Mouse (Mus musculus) cerebral cortex, adult 2 months (tissue): ENCODE measurements around the gene Susd2.

ENCODE experiments used
- WGBS: fragments of 180-500 bp; shearing (Covaris S2); methylation state at CpG from one replicate; pipeline ENCODE4 v1.1.7; 2018; 5-methylcytosine and 5-hydroxymethylcytosine counted together

Susd2 gene

DNA sequence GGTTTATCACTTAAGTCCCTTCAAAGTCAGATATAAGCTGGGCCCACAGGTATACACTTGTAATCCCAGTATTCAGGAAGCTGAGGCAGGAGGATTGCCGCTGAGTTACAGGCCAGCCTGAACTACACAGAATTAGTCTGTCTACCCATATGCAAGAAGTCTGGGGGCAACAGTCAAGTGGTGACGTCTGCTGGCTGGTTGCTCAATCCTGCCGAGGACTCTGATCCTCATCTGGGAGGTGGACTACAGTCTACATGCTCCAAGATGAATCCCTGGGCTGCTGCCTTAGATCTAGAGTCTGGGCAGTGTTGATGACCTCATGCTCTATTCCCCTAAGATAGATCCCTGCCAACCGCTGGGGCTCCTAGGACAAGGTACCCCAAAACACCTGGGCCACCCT lies 10.2 kb upstream of the Susd2 start:
- WGBS, result 95% methylated on average over 4 of the region's 4 CpGs

GRCm38 (mm10) chr10:75651381-75652068 lies 7.7 kb upstream of the Susd2 start:
- WGBS, result 92% methylated on average over 16 of the region's 16 CpGs

DNA sequence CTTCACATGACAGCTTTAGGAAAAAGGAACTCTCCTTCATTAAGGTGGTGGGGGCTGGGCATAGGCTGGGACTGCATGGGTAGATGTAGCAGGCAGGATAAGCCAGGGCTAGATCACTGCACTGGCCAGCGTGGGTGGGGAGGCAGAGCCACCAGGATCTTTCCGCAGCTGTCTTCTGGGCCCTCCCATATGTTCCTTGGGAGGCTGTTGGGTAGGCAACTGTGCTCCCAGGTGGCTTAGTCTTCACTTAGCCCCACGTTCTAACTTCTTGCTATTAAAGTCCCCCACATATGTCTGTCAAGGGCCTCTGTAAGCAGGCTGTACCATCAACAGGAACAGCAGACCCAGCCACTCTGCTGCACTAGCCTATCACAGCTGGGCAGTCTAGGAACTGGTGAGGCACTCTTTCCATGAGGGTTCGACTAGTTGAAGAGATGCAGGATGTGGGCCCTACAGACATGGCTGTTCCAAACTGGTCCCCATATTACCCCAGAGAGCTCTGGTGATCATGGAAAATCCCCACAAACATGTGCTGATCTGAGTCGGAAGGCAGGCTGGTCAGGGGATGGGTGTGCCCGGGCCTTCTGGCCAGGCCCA lies 6.6 kb upstream of the Susd2 start:
- 73% methylated on average over 6 of the region's 6 CpGs for WGBS

DNA sequence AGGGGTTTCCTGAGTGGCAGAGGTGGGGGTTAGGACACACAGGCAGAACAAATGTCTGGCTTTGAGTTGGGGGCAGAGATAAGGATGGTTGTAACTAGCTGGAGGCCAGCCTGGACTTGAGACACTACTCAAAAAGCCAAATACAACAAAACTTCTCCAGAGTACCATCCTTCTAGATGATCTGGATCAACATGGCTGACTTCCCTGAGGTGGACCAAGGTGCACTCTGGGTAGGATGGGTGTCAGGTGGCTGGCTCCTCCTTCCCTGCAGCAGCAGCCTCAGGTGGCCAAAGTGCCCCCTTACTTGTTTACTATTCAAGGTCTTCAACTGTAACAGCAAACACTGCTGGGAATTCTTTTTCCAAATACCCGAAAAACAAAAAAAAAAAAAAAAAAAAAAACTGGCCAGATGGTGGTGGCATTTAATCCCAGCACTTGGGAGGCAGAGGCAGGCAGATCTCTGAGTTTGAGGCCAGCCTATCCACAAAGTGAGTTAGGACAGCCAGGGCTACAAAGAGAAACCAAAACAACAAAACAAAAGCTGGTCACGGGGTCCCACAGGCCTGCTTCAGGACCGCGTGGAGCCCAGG lies 5.7 kb upstream of the Susd2 start:
- WGBS, result 90% methylated on average over 4 of the region's 4 CpGs

DNA sequence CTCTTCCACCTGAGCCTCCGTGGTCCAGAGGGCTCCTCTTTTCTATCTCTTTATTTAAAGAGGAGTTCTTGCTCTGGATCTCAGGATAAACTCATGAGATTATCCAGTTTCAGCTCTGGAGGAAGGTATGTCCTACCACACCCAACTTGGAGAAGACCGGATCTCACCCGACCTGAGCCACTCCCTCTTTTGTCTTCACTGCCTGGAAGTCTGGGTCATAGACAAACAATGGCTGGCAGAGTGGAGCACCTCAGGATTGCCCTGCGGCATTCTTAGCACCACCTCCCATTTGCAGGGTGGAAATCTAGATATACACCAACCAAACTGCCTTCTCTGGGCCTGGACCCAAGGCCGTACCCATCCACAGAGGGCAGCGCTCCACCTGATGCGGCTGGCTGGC lies 5.2 kb upstream of the Susd2 start:
- WGBS, result 89% methylated on average over 7 of the region's 7 CpGs

- 91% methylated on average over 6 of the region's 6 CpGs for WGBS
Measured at GRCm38 (mm10) chr10:75648091-75648490, 4.3 kb upstream of the Susd2 start.

GRCm38 (mm10) chr10:75647362-75647761 lies 3.6 kb upstream of the Susd2 start:
- WGBS, result 43% methylated on average over 3 of the region's 3 CpGs

- WGBS, result 83% methylated on average over 6 of the region's 6 CpGs
Measured at GRCm38 (mm10) chr10:75646406-75646805, 2.6 kb upstream of the Susd2 start.

- WGBS, result 90% methylated on average over 8 of the region's 8 CpGs
Measured at GRCm38 (mm10) chr10:75645616-75646015, 1.8 kb upstream of the Susd2 start.

- 95% methylated on average over 2 of the region's 2 CpGs for WGBS
Measured at GRCm38 (mm10) chr10:75642891-75643290, 917 bp downstream of the Susd2 start.

DNA sequence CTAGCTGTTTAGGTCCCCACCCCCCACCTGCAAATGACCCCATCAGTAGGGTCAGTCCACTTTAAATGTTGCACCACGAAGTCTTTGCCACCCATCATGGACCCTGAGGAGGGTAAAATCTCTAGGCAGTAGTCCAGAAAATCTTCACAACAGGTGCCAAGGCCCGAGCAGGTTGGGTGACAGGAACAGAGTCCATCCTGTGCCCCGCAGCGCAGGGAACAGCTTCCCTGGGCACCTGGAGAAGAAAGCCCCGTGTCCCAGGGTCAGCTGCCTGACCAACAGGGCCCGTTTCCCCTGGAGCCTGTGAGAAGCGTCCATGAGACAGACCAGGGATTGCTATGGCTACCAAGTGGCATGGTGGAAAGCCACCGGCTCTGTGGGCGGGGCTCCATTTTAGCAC lies 1.4 kb downstream of the Susd2 start:
- WGBS, result 82% methylated on average over 9 of the region's 9 CpGs

GRCm38 (mm10) chr10:75641721-75642222 lies 2.0 kb downstream of the Susd2 start:
- WGBS, result 95% methylated on average over 7 of the region's 7 CpGs

DNA sequence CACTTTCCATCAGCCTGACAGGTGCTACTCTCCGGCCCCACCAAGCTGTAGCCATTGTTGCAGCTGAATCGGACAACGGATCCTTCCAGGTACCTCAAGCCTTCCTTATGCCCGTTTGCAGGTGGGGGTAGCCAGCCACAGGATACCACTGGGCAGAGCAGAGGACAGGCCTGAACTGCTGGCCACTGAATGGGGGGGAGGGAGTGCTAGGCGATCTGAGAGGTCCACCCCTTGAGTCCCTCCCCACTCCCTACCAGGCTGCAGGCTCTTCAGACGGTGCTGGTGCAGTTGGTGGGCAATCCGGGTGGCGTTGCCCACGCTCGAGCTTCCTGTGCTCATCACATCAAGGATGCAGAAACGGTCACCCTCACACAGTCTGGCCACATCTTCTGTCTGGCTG lies 6.1 kb downstream of the Susd2 start:
- 94% methylated on average over 11 of the region's 11 CpGs for WGBS

DNA sequence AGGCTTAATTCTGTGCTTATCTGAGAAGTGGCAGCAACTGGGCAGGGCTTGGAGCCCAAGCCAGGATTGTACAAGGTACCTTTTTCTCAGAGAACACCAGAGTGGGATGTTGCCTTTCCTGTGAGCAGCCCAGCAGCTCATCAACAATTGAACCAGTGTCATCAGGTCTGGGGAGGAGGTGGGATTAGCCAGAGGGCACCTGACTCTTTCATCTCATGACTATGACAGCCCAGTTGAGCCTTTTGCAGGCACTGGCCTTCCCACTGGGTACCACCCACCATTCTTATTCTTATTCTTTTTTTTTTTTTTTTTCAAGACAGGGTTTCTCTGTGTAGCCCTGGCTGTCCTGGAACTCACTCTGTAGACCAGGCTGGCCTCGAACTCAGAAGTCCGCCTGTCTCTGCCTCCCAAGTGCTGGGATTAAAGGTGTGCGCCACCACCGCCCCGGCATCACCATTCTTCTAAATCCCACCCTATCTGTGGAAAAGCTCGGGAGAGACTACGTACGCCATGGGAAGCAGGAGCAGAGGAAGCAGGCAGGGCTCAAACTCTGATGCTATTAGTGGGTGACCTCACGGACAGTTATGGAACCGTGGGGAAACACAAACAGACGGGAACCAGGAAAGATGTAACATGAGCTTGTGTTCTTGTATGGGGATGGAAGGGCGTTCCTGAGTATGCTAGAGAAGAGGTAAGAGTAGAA lies 7.6 kb downstream of the Susd2 start:
- WGBS, result 93% methylated on average over 12 of the region's 12 CpGs

- WGBS, result 6% methylated on average over 9 of the region's 9 CpGs
Measured at GRCm38 (mm10) chr10:75635693-75636055, 8.1 kb downstream of the Susd2 start.

DNA sequence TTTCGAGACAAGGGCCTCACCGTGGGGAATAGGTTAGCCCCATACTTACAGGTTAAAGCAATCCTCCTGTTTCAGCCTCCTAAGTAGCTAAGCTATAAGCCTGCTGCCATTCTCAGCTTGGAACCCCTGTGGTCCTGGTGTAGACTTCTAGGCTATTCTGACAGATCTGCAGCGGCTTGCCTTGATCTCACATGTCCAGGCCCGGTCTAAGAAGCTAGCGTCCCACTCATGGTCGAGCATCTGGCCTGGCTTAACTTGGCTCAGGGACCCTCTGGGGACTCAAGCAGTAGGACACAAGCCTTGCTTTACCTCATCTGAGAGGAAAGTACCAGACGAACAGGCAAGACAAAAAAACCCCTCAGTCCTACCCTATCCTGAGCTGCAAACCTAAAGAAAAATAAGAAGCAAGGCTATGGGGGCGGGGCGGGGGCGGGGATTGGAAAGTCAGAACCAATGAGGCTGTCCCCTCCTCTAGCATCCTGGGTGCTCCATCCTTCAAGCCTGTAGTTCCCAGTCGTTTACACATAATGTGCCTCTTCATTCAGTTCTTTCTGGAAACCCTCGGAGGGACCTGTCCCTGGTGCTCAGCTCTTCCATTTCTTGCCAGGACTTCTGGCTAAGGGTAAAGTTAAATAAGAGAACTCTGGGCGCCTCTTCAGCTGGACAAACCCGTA lies 8.7 kb downstream of the Susd2 start:
- WGBS, result 74% methylated on average over 14 of the region's 14 CpGs

DNA sequence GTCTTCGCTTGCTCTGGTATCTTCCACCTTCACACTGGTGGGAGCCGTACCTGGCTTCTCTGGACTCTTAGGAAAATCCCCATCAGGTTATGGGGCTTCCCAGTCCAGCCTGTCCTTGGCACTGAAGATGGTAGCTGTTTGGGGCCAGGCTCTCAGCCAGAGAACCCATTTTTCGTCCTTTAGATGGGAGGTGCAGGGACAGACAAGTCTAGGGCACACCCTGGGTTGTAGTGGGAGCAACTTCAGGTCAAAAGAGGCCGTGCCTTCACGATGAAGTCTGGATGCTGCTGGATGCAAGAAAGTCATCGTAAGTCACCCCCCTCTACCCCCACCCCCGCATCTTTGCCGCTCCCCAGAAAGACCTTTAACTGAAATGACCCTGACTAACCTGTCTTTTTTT lies 9.2 kb downstream of the Susd2 start:
- WGBS, result 97% methylated on average over 8 of the region's 8 CpGs

DNA sequence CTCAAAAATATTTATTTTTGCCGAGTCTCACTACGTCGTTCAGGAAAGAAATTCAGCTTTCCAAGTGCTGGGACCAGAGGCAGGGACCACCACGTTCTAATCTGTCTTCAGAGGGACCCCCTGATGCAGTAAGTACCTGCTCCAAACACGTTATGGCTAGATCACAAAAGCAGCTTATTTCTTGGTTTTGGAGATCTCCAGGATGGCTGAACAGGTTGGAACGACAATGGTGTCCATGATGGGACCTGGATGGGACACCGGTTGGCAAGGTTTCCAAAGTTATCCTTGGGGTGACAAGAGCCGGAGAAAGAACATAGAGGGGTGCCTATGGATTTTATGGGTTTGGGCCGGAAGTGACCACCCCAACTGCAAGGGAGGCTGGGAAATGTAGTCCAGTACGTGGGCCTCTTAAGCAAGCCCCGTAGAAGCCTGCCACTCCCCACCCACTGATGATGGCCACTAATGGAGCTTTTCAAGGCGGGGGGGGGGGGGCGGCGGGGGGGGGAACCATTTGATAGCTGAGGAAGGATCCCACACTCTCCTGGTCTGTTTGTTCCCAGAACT lies 10.2 kb downstream of the Susd2 start:
- WGBS, result 75% methylated on average over 14 of the region's 14 CpGs

DNA sequence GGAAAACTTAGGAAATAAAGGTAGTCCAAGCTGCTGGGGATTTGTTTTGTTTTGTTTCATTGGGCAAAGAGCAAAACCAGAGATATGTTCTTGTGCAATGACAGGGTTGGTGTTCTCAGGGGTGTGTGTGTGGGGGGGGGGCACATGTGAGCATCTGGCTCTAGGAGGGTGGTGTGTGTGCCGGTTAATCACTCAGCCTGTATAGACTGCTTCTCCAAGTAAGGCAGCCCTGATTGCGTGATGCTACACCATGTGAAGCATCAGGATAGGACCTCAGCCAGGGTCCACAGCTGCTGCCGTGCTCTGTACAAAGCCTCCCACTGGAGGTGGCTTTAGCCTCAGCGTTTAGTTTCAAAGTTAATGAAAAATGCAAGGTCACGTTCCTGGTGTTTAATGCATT lies 10.8 kb downstream of the Susd2 start:
- 73% methylated on average over 5 of the region's 5 CpGs for WGBS

DNA sequence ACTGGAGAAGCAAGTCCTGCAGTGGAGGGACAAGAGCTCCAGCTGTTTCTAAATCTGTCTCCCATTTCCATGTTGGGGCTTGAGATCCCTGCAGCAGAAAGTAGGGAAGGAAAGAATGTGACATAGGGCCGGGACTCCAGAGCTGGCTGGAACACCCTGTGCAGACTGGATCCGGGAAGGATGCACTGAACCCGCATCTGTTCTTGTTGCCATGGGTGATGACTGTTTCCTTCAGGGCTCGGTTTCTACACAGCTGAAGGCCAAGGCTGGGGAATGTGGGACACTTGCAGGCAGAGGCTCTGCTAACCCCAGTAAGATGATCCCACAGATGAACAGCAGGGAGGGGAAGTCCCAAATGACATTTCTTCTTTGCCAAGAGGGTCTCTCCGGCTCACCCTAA lies 11.2 kb downstream of the Susd2 start:
- WGBS, result 23% methylated on average over 5 of the region's 5 CpGs

GRCm38 (mm10) chr10:75627490-75627889 lies 16.3 kb downstream of the Susd2 start:
- 61% methylated on average over 3 of the region's 3 CpGs for WGBS

GRCm38 (mm10) chr10:75626991-75627390 lies 16.8 kb downstream of the Susd2 start:
- 67% methylated on average over 3 of the region's 3 CpGs for WGBS
